Mouse (Mus musculus) left cerebral cortex, adult 18-20 months (tissue): ENCODE results near the gene Tspan4. TPM values are rescaled to one million over a fixed set of nuclear protein-coding genes. Genes with fewer than 3 reads are reported as not detected.

Source experiments
- DNase-seq, 2 experiments: peaks; one replicate each; pipeline ENCODE4 v3.0.0; 2021 to 2022; ENCODE audit warnings: low spot score in 2 of 2, mixed read lengths in 1 of 2
- total RNA-seq, 2 experiments: library from RNA; stranded (reverse); gene quantifications; 2 replicates each; pipeline ENCODE4 v1.2.3; 2021

The Tspan4 gene
- total RNA-seq, 2 experiments from 2014 or later: 10.3 to 11.6 TPM

- DNase-seq: no peak
These were observed 22.6 kb downstream of the Tspan4 start for GRCm38 (mm10) chr7:141497600-141497999.

DNA sequence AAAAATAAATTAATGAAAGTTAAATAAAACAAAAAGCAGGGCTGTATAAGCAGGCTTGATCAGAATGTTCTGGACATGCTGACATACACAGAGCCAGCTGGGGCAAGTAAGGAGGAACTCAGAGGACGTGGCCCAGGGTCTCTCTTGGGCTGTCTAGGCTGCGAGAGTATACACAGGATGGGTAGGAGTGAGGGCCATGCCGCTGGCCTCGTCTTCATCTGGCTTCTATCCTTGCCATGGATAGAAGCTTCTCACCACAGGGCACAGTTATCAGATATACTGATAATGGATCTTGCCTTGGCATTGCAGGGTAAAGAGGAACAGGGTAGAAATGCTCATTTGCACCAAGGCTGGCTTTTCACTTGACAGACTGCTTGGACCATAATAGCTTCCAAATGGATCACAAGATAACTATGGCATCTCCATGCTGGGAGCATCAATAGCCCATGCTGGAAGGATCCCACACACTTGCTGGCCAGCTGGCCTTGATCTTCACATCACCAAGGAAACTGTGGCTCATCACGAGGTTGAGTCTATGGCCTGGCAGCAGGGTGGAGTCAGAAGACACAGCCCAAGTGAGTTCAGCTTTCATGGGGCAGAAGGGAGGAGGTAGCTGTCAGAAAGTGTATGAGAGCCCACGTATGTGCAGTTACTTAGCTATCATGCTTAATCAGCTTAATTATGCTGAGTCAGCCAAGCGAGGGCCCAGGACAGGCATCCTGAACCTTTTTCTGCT is 26.9 kb downstream of the Tspan4 start:
- no peak for DNase-seq

- no peak for DNase-seq
These were observed 27.5 kb downstream of the Tspan4 start for GRCm38 (mm10) chr7:141502556-141502905.

- no peak for DNase-seq
These were observed 31.2 kb downstream of the Tspan4 start for GRCm38 (mm10) chr7:141506278-141506677.

DNA sequence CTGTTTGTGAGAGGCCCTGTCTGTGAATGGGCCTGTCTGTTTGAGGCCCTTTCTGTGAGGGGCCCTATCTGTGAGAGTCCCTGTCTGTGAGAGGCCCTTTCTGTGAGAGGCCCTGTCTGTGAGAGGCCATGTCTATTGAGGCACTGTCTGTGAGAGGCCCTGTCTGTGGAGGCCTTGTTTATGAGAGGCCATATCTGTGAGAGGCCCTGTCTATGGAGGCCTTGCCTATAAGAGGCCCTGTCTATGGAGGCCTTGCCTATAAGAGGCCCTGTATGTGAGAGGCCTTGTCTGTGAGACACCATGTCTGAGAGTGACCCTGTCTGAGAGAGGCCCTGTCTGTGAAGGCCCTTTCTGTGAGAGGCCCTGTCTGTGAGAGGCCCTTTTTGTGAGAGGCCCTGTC is 33.1 kb downstream of the Tspan4 start:
- no peak for DNase-seq

DNA sequence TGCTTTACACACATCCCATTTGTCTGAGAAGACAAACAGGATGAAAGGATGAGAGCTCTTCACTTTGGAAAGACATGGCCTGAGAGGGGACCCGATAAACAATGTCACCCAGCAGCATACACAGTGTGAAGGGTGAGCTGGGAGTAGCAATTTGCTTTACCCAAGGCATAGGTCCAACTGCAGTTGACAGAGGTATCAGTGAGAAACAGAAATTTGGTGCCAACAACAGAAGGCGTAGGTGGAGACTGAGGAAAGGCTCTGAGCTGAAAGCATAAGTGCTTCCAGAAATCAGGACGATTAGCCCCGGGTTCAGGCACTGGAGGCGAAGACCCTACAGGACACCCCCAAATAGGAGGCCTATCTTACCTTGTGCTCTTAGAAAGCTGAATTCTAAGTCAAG is 35.2 kb downstream of the Tspan4 start:
- DNase-seq: no peak

GRCm38 (mm10) chr7:141510681-141511191 is 35.7 kb downstream of the Tspan4 start:
- DNase-seq: no peak

DNA sequence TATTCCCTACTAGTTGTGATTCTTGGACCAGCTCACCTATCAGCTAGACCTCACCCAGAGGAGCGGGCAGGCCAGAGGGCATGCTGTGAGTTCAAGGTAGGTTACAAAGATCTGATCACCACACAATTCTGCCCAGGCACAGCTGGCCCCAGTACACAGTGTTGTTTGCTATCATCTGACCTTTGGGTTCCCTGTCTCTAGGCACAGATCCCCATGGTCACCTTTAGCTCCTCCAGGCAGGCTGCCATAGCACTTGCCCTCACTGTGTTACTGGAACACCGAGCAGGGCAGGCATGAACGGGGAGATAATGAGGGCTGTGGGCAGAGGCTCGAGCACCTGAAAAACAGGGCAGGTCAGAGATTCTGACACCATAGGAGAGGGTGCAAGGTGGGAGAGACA is 42.6 kb downstream of the Tspan4 start:
- no peak for DNase-seq

DNA sequence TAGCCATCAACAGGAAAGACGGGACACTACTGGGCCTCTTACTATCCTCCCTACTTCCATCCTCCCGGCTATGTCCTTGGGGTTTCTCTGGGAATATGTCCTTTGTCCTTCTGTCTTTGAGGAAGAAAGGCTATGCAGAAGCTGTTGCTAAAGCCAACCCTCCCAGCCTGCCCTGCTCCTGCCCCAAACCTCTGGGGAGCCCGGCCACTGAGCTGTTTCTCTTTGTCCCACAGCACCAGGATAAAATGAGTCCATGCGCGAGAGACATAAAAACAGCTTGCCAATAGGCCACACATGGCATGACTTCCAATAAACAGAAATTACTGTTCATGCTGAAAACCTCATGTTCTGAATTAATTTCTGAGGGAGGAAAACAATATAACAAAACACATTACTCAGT is 43.3 kb downstream of the Tspan4 start:
- DNase-seq: no peak

- no peak for DNase-seq
These were observed 43.9 kb downstream of the Tspan4 start for GRCm38 (mm10) chr7:141518926-141519325.

GRCm38 (mm10) chr7:141519795-141520194 is 44.8 kb downstream of the Tspan4 start:
- no peak for DNase-seq

GRCm38 (mm10) chr7:141523007-141523406 is 48.0 kb downstream of the Tspan4 start:
- DNase-seq: no peak

DNA sequence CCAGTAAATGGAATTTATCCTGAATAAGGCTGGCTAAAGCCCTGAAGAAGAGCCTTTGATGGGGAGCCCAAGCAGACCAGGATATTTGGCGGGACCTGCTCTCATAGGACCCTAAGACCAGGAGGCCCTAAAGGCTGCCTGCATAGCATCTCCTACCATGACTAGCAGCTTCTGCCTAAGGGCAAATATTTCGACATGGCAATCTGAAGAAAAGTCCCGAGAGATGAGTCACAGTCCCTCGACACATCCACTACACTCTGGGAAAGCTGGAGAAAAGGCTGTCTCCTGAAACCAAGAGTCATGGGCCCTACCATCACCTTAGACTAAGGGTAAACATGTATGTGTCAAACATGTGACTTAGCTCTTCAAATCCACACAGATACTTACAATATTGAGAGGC is 49.2 kb downstream of the Tspan4 start:
- no peak for DNase-seq

DNA sequence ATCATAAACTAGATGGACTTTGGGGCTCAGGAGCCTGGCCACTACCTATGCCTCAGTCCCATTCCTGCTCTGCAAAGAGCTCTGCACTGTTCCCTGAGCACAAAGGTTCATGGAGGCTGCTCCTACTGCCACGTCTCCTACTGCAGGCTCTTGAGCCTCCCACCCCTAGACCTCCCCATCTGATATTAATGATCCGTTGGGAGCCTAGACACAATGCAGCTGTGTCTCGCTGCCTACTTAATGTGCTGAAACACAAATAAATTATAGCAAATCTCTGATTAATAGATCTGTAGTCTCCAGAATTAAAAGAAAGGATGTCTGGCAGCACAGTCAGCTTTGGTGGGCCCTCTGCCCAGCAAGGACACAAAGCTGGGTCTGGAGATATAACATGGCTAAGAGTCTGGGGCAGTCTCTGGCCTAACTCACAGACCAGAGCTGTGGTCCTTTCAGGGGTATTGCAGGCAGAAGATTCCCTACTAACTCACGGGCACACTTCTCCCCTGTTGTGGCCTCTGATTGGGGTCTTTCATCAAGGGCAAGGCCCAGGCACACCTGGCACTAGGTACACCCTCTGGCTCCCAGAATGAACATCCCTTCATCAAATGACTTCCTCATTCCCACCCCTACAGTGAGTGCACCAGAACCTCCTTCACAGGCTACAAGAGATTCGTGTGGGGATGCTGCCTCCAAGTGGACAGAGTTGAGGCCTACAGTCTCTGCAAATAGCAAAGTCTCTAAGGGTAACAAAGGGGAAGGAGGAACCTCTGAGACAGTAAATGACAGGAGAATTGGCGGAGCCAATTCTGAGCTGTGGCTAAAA is 49.9 kb downstream of the Tspan4 start:
- DNase-seq: peak; percentile 73 to 79

- DNase-seq: no peak
These were observed 50.5 kb downstream of the Tspan4 start for GRCm38 (mm10) chr7:141525580-141525925.

DNA sequence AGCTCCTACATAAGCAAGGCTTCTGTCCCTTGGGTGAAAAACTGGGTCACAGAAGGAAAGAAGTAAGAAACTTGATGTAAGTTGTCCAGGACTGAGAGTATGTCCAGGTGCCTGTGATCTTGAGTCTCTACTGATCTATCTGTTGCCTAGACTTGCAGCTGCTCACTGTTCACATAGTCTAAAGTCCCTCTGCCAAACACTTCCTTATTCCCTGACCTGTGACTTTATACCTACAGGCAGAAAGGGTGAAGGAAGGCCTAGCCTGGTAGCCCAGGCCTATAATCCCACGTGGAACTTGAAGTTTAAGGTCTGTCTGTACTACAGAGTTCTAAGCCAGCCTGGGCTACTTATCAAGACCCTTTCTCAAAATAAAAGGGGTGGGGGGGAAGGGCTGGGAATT is 60.5 kb downstream of the Tspan4 start:
- DNase-seq: no peak

DNA sequence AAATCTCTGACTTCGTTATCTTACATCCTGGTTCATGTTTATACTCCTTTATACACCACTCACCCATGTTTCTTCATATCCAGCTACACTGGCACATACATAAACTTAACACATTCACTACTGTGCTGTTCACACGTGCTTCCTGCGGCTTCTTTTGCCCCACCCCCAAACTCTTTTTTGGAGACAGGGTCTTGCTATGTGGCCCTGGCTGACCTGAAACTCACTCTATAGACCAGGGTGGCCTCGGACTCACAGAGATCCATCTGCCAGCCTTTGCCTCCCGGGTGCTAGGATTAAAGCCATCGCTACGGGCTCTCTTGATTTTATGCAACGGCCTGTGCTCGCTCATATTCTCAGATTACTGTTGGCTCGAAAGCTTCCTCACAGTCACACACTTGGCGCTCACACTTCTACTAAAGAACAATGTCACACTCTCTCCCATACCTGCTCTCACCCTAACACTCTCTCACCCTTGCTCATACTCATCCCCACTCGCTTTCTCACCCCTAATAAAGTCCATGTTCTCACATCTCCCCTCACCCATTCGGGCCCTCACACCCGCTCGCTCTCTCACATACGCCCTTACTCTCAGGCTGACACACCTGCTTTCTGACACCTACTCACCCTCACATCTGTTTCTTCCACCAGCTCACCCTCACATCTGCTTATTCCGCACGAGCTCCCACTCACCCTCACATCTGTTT is 64.0 kb downstream of the Tspan4 start:
- peak in 1 of 2 experiments; percentile 7 for DNase-seq

DNA sequence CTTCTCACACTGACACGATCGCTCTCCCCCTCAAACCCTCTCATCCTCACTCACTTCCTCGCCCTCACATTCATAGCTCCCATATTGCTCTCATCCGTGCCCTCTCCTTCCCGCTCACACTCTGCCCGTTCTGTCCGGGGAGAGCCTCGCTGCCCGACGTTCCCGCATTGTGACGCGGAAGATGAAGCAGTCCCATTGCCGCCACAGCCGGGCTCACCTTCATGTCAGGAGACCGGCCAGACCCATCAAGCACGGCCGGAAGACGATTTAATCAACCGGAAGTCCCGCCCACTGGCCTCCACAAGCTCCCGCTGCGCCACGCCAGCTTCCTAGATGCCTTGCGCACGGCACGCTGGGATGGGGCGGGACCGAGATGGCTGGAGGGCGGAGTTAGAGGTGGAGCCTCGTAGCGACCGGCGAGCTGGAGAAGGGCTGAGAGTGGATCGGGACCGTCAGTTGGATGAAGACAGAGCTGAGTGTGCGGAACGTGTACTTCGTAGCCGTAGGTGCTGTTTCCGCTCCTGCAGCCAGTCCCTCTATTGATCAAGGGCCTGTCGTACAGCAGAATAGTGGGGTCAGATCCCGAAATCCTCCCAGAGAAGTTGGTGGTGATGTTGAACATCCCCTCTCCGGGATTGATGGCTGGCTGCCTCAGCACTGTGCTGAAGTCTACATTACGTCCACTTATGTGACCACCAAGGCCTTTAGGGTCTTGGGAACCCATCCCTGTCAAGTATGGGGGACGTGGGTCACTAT is 64.7 kb downstream of the Tspan4 start, which contains the start of gene Chid1:
Chid1 (minus strand) TSS at position 302 of the 756 bp plus-strand sequence.
- DNase-seq: peak; percentile 98

- DNase-seq: peak; percentile 73 to 80
These were observed 65.5 kb downstream of the Tspan4 start for GRCm38 (mm10) chr7:141540312-141541081.

DNA sequence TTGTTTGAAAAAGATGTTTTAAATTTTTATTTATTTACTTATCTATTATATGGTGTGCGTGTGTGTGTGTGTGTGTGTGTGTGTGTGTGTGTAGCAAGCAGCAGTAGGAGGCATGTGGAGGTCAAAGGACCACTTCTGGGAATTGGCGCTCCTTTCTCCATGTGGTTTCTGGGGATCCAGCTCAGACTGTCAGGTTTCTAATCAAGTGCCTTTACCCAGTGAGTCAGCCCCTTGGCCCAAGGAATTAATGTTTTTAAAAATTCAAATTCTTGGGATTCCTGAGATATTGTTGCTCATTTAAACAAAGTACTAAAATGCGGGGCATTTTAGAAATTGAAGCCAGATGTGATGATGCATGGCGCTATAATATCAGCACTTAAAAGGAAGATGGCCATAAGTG is 66.6 kb downstream of the Tspan4 start:
- DNase-seq: no peak
